Mouse (Mus musculus) midbrain, embryonic 15.5 days (tissue): ENCODE measurements around the gene D10Jhu81e. TPM values are rescaled to one million over a fixed set of nuclear protein-coding genes. Genes with fewer than 3 reads are reported as not detected.
"Not testable (repeated sequence)": the region's sequence is repeated elsewhere in the genome, so short reads cannot be mapped to it uniquely, and the experiment has no call there.

ENCODE experiments used
- ATAC-seq: fragments of 200-750 bp; cut with Nextera tagmentation; replicated peaks from 2 replicates; pipeline ENCODE4 v1.8.0; 2017; ENCODE audit warnings: moderate TSS enrichment
- H3K27ac ChIP-seq: fragments of 300-500 bp; sonication (generic); 2 replicates; pipeline ENCODE4 v1.5.1; 2015; ENCODE audit warnings: mild to moderate bottlenecking, inconsistent platforms
- H3K27me3 ChIP-seq: fragments of 300-500 bp; sonication (generic); replicated peaks from 2 replicates; pipeline ENCODE4 v1.6.1; 2015; ENCODE audit warnings: inconsistent platforms
- H3K36me3 ChIP-seq: fragments of 300-500 bp; sonication (generic); replicated peaks from 2 replicates; pipeline ENCODE4 v1.6.1; 2015; ENCODE audit warnings: inconsistent platforms
- H3K4me1 ChIP-seq: fragments of 300-500 bp; sonication (generic); 2 replicates; pipeline ENCODE4 v1.6.1; 2015; ENCODE audit warnings: inconsistent platforms
- H3K4me2 ChIP-seq: fragments of 300-500 bp; sonication (generic); 2 replicates; pipeline ENCODE4 v1.6.1; 2015; ENCODE audit warnings: inconsistent platforms, mild to moderate bottlenecking, moderate library complexity
- H3K4me3 ChIP-seq: fragments of 300-500 bp; sonication (generic); 2 replicates; pipeline ENCODE4 v1.5.1; 2015; ENCODE audit warnings: mild to moderate bottlenecking, inconsistent platforms
- H3K9ac ChIP-seq: fragments of 300-500 bp; sonication (generic); 2 replicates; pipeline ENCODE4 v1.6.1; 2015; ENCODE audit warnings: mild to moderate bottlenecking, inconsistent platforms
- H3K9me3 ChIP-seq: fragments of 300-500 bp; sonication (generic); 2 replicates; pipeline ENCODE4 v1.6.1; 2016; ENCODE audit warnings: inconsistent platforms
- WGBS: fragments of 180-500 bp; shearing (Covaris S2); methylation state at CpG from one replicate; pipeline ENCODE4 v1.1.7; 2015; ENCODE audit warnings: mixed read lengths; 5-methylcytosine and 5-hydroxymethylcytosine counted together
- polyA plus RNA-seq: library from polyadenylated mRNA; unstranded; fragments of >200 nt; fragmentation: Nextera tagmentation; extraction: Ambion mirVana; gene quantifications from 2 replicates; pipeline ENCODE4 v1.2.1, GENCODE M21; 2015

The D10Jhu81e gene
- polyA plus RNA-seq, 1 experiment from 2014 or later: 22.8 TPM

DNA sequence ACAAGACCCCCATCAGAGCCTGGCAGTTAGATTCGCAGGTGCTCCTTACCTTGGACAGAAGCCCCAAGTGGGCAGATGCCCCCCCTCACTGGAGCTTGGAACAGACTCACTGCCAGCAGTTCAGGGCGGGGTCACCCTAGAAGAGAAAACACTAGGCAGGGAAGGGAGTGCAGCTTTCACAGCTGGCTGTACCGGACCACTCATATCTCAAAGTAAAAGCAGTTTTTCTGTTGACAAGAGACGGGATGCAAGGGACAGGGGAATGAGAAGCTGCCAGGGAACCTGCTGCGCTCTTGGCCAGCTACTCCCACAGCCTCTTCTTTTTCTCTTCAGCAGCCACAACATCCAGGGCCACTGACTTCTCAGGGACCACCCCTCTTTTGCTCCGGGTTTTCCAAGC lies 45.4 kb downstream of the D10Jhu81e start:
- H3K4me3 ChIP-seq, H3K27ac ChIP-seq, H3K4me2 ChIP-seq, H3K4me1 ChIP-seq, H3K36me3 ChIP-seq, H3K9ac ChIP-seq, H3K27me3 ChIP-seq, H3K9me3 ChIP-seq, ATAC-seq: not testable (repeated sequence)
- 68% methylated on average over 6 of the region's 6 CpGs for WGBS

DNA sequence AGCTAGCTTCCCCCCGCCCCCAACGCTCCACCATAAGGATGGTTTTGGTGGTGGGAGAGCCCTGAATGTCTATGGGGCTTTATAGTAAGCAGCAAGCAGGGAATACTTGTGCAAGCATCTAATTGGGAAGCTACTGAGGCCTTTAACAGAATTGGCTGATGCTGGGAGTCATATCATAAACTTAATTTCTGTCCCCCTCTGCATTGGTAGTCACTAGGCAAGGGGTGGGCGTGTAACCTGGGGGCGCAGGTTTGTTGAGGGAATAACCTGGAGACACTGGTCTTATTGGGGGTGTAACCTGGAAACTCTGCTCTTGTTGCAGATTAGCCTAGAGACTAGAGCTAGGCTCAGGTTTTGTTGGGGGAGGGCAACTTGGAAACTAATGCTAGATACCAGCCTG lies 50.2 kb downstream of the D10Jhu81e start:
- H3K9ac ChIP-seq: no peak overlapping the region

DNA sequence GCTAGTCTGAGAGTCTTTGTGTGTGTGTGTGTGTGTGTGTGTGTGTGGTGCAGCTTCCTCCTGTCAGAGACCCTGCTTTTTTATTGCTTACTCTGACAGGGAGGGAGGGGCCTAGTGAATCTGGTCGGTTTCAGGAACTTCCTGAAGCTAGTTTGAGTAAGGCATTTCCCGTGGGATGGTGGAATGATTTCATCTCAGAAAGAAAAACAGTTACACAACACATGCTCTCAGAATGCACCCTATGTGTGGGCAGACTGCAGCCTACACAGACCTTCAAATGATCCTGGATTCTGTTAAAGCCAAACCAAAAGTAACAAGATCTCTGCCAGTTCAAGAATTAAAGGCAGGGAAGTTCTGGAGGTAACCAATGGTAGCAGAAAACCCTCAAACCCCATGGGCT lies 54.4 kb downstream of the D10Jhu81e start:
- H3K4me2 ChIP-seq: no peak overlapping the region

More for the DNA sequence above, 50.2 kb downstream of the D10Jhu81e start:
- ATAC-seq: no peak
- H3K4me3 ChIP-seq: no peak overlapping the region
- H3K4me1 ChIP-seq: no peaks in the 10 kb centered on the region
- no peak overlapping the region for H3K27ac ChIP-seq
- H3K36me3 ChIP-seq: no peaks in the 10 kb centered on the region
- H3K9me3 ChIP-seq: no peaks in the 10 kb centered on the region
- H3K4me2 ChIP-seq: no peak overlapping the region
- H3K27me3 ChIP-seq: no peaks in the 10 kb centered on the region
- 89% methylated on average over 4 of the region's 4 CpGs for WGBS

DNA sequence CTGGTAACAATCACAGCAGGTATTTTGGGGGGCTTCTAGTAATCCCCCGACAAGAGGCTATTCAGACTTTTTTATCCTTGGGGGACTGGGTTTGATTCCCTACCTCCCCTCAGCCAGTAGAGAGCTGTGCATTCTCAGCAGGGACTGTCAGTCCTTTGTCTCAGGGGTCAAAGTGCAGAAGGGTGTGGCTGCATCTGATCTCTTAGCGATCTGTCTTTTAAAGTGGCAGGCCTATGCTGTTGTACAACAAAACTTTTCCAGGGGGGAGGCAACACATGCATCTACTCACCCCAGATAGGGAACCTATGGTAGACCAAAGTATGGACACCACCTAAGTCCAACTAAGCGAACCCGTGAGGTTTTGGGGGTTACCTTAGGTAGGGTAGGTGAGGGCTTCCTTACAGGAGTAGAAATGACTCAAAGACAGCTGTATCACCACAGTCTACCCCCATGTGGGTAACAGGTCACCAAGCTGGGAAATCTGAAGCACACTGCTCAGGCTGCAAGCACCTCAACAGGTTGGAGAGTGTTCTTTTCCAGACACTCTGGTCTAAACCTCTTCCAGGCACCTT lies 55.0 kb downstream of the D10Jhu81e start:
- Histone ChIP-seq H3K27ac (no peak overlapping the region), H3K4me1 (no peaks in the 10 kb centered on the region), H3K36me3 (no peaks in the 10 kb centered on the region), H3K4me2 (no peak overlapping the region), H3K9ac (no peak overlapping the region), H3K27me3 (no peaks in the 10 kb centered on the region), H3K9me3 (no peaks in the 10 kb centered on the region), H3K4me3 (no peak overlapping the region)
- WGBS: 57% methylated on average over 4 of the region's 4 CpGs
- ATAC-seq: no peak

More for the DNA sequence above, 54.4 kb downstream of the D10Jhu81e start:
- Histone ChIP-seq H3K27me3 (no peaks in the 10 kb centered on the region), H3K9ac (no peak overlapping the region), H3K9me3 (no peaks in the 10 kb centered on the region), H3K36me3 (no peaks in the 10 kb centered on the region), H3K27ac (no peak overlapping the region), H3K4me1 (no peaks in the 10 kb centered on the region), H3K4me3 (no peak overlapping the region)
- 83% methylated on average over 2 of the region's 2 CpGs for WGBS
- ATAC-seq: no peak

Other genes starting within 250 kb of the D10Jhu81e start
- gene Trpm2, start 199.2 kb downstream of the D10Jhu81e start, polyA plus RNA-seq: 3.7 and 6.1 TPM in 2 replicates
- gene 1810043G02Rik, start 191.3 kb downstream of the D10Jhu81e start, polyA plus RNA-seq: 48.3 and 49.5 TPM in 2 replicates
- gene Pfkl, start 159.7 kb downstream of the D10Jhu81e start, polyA plus RNA-seq: 127 and 128 TPM in 2 replicates
- gene Dnmt3l, start 127.8 kb downstream of the D10Jhu81e start, polyA plus RNA-seq: not detected in 2 replicates
- 0.06 and 0.37 TPM in 2 replicates for gene Aire, start 126.2 kb downstream of the D10Jhu81e start, polyA plus RNA-seq
- gene Icosl, start 100.5 kb downstream of the D10Jhu81e start, polyA plus RNA-seq: 0.48 and 0.84 TPM in 2 replicates
- gene Pwp2, start 15.4 kb upstream of the D10Jhu81e start, polyA plus RNA-seq: 18.1 and 18.4 TPM in 2 replicates
- 27.2 and 29.2 TPM in 2 replicates for gene Trappc10, start 74.9 kb upstream of the D10Jhu81e start, polyA plus RNA-seq
- gene Agpat3, start 182.7 kb upstream of the D10Jhu81e start, polyA plus RNA-seq: 73.4 and 77.7 TPM in 2 replicates
- 419 and 432 TPM in 2 replicates for gene Rrp1, start 243.3 kb upstream of the D10Jhu81e start, polyA plus RNA-seq